Mouse (Mus musculus) ES-E14 (cell line): ENCODE results near the gene Vps26a. TPM values are rescaled to one million over a fixed set of nuclear protein-coding genes. Genes with fewer than 3 reads are reported as not detected.
"Not testable (repeated sequence)": the region's sequence is repeated elsewhere in the genome, so short reads cannot be mapped to it uniquely, and the experiment has no call there.

Experiments used
- DNase-seq: peaks from one replicate; pipeline ENCODE4 v3.0.0-alpha.2; 2013; ENCODE audit warnings: low read depth, low spot score
- H3K27ac ChIP-seq: 2 replicates; pipeline ENCODE4 v1.5.1; 2012; ENCODE audit warnings: low read depth, mild to moderate bottlenecking, low read length, moderate library complexity, mixed read lengths; ENCODE audit not compliant: poor library complexity, insufficient read depth, severe bottlenecking
- H3K36me3 ChIP-seq: 2 replicates; pipeline ENCODE4 v1.6.1; 2012; ENCODE audit warnings: mild to moderate bottlenecking, low read length, moderate library complexity, mixed read lengths; ENCODE audit not compliant: control insufficient read depth, poor library complexity, insufficient read depth, severe bottlenecking
- H3K4me1 ChIP-seq, 2 experiments: fragments of 150-350 bp in 1 of 2; sonication (generic) in 1 of 2; 2 replicates each; pipeline ENCODE4 v1.6.1; 2012; ENCODE audit warnings: low read length in 2 of 2, mild to moderate bottlenecking in 1 of 2, mixed read lengths in 1 of 2; ENCODE audit not compliant: control insufficient read depth in 2 of 2, insufficient read depth in 2 of 2, poor library complexity in 1 of 2
- H3K4me3 ChIP-seq, 2 experiments: fragments of 150-350 bp in 1 of 2; sonication (generic) in 1 of 2; 2 replicates each; pipeline ENCODE4 v1.5.1; 2012; ENCODE audit warnings: low read length in 2 of 2, low read depth in 1 of 2, mild to moderate bottlenecking in 1 of 2, mixed read lengths in 1 of 2; ENCODE audit not compliant: insufficient read depth in 1 of 2, poor library complexity in 1 of 2, severe bottlenecking in 1 of 2
- H3K9ac ChIP-seq: 2 replicates; pipeline ENCODE4 v1.6.1; 2012; ENCODE audit warnings: low read depth, mild to moderate bottlenecking, low read length, mixed read lengths; ENCODE audit not compliant: poor library complexity, insufficient read depth, severe bottlenecking
- H3K9me3 ChIP-seq: fragments of 150-350 bp; sonication (generic); 2 replicates; pipeline ENCODE4 v1.6.1; 2012; ENCODE audit warnings: low read depth, mild to moderate bottlenecking, low read length; ENCODE audit not compliant: control insufficient read depth, insufficient read depth
- CHD2 ChIP-seq: IDR thresholded peaks from 2 replicates; pipeline ENCODE4 v1.6.1; 2014; ENCODE audit warnings: mild to moderate bottlenecking, low read depth, low read length, inconsistent platforms
- HCFC1 ChIP-seq: IDR thresholded peaks from 2 replicates; pipeline ENCODE4 v1.6.1; 2012; ENCODE audit warnings: low read length, inconsistent platforms, borderline replicate concordance; ENCODE audit not compliant: insufficient read depth
- MAFK ChIP-seq: IDR thresholded peaks from 2 replicates; pipeline ENCODE4 v1.6.1; 2014; ENCODE audit warnings: mild to moderate bottlenecking, low read depth, low read length, inconsistent platforms; ENCODE audit not compliant: insufficient read depth
- ZC3H11A ChIP-seq: IDR thresholded peaks from 2 replicates; pipeline ENCODE4 v1.6.1; 2012; ENCODE audit warnings: low read depth, mild to moderate bottlenecking, inconsistent platforms, low read length, borderline replicate concordance
- ZNF384 ChIP-seq: IDR thresholded peaks from 2 replicates; pipeline ENCODE4 v1.6.1; 2012; ENCODE audit warnings: low read depth, low read length, inconsistent platforms
- in situ Hi-C, 2 experiments: fragments of 600-800 bp; cut with MboI; formaldehyde crosslinking; loops; one replicate each; pipeline ENCODE4 v1.15.1; 2025; ENCODE audit warnings: low sequenced_read_pairs in 2 of 2, inconsistent platforms in 1 of 2; ENCODE audit not compliant: unreplicated experiment in 2 of 2
- total RNA-seq: library from RNA; depleted of rRNA; stranded (reverse); fragments of 300-350 nt; gene quantifications from 2 replicates; pipeline ENCODE4 v1.2.3, GENCODE M21; 2012

The Vps26a gene
- total RNA-seq, 1 experiment = 32.1 TPM

GRCm38 (mm10) chr10:62469736-62470135 lies 16.9 kb downstream of the Vps26a start:
- no peak overlapping the region for H3K27ac ChIP-seq
- TF ChIP-seq MAFK (no peak), CHD2 (no peak), ZC3H11A (no peak), ZNF384 (no peak), HCFC1 (no peak)
- H3K4me1 ChIP-seq = no peaks in the 10 kb centered on the region
- no peak for DNase-seq
- H3K36me3 ChIP-seq = peaks cover 4% of the 10 kb centered on the region
- no peak overlapping the region for H3K4me3 ChIP-seq
- H3K9me3 ChIP-seq = no peaks in the 10 kb centered on the region
- in situ Hi-C loops = no loop called here
- H3K9ac ChIP-seq = no peak overlapping the region

GRCm38 (mm10) chr10:62461321-62461720 lies 25.3 kb downstream of the Vps26a start:
- no peak overlapping the region for H3K4me3 ChIP-seq
- no peaks in the 10 kb centered on the region for H3K4me1 ChIP-seq
- no peak for TF ChIP-seq ZC3H11A
- no peak for TF ChIP-seq ZNF384
- no peak for TF ChIP-seq HCFC1
- no peak for TF ChIP-seq CHD2
- no peak for TF ChIP-seq MAFK
- H3K27ac ChIP-seq = no peak overlapping the region
- H3K36me3 ChIP-seq = peaks cover 18% of the 10 kb centered on the region
- in situ Hi-C loops = no loop called here
- no peaks in the 10 kb centered on the region for H3K9me3 ChIP-seq
- no peak for DNase-seq
- no peak overlapping the region for H3K9ac ChIP-seq

GRCm38 (mm10) chr10:62452001-62452400 lies 34.6 kb downstream of the Vps26a start:
- DNase-seq, H3K4me3 ChIP-seq, in situ Hi-C loops, H3K9me3 ChIP-seq: not testable (repeated sequence)
- Histone ChIP-seq H3K4me1 (peaks cover 6 to 14% of the 10 kb centered on the region in 2 experiments), H3K27ac (peak overlapping the region; percentile 13; the same call in 1 of the 2 replicates), H3K9ac (peak overlapping the region; percentile 98; the same call in 1 of the 2 replicates), H3K36me3 (peaks cover 14% of the 10 kb centered on the region)

GRCm38 (mm10) chr10:62450280-62450640 lies 36.3 kb downstream of the Vps26a start:
- H3K9me3 ChIP-seq = no peaks in the 10 kb centered on the region
- TF ChIP-seq ZNF384 (no peak), CHD2 (0 out of 2 replicates have a peak, but pooled peaks have one; percentile 8), ZC3H11A (no peak)
- peaks cover 15% of the 10 kb centered on the region for H3K36me3 ChIP-seq
- peaks cover 6 to 14% of the 10 kb centered on the region in 2 experiments for H3K4me1 ChIP-seq
- peak overlapping the region; percentile 98 for H3K9ac ChIP-seq
- H3K27ac ChIP-seq = peak overlapping the region; percentile 92; the same call in 1 of the 2 replicates
- peak overlapping the region; percentile 84 to 98 for H3K4me3 ChIP-seq
- DNase-seq = no peak
- in situ Hi-C loops = no loop called here

- H3K9me3 ChIP-seq = no peaks in the 10 kb centered on the region
- peak within 1 kb of the TSS; percentile 84 to 98 for H3K4me3 ChIP-seq
- in situ Hi-C loops = no loop called here
- H3K36me3 ChIP-seq = peaks cover 14% of the 10 kb centered on the region
- peaks cover 6 to 14% of the 10 kb centered on the region in 2 experiments for H3K4me1 ChIP-seq
- no peak for TF ChIP-seq ZNF384
- TF ChIP-seq ZC3H11A = no peak
- TF ChIP-seq MAFK = 0 out of 2 replicates have a peak, but pooled peaks have one; percentile 5
- TF ChIP-seq CHD2 = 0 out of 2 replicates have a peak, but pooled peaks have one; percentile 35
- TF ChIP-seq HCFC1 = peak; percentile 84
- DNase-seq = peak; percentile 84
- peak within 1 kb of the TSS; percentile 92 for H3K27ac ChIP-seq
- peak within 1 kb of the TSS; percentile 98 for H3K9ac ChIP-seq
Observed at GRCm38 (mm10) chr10:62449364-62450279, 37.0 kb downstream of the Vps26a start, which contains the start of the genes 4930507D05Rik and Supv3l1. Gene 4930507D05Rik, plus strand, starts transcription at chr10:62449489. Gene Supv3l1, minus strand, starts transcription at chr10:62449738.
